Mouse (Mus musculus) ovary, adult 18-20 months (tissue): ENCODE data around the gene Sec24c.
"Not testable (repeated sequence)": the region's sequence is repeated elsewhere in the genome, so short reads cannot be mapped to it uniquely, and the experiment has no call there.

Experiments used
- DNase-seq: peaks from one replicate; pipeline ENCODE4 v3.0.0; 2022; ENCODE audit warnings: low spot score, mixed read lengths

The Sec24c gene

DNA sequence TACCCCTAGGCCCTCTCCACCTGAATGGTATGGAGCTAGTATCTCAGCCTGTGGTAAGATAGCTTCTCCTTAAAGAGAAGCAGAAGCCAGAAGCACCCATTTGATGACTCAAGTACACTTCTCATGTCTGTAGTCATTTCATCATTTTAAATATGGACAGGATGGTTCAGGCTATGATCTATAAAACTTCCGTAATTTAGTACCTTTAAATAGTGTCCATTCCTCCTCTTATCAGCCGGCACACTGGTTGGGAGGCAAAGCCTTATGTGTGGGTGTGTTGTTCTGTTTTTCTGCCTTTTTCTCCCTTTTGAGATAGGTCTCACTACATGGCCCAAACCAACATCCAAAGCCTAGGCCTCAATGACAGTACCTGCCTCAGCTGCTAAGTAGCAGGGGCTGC lies 24.4 kb downstream of the Sec24c start:
- DNase-seq = no peak

DNA sequence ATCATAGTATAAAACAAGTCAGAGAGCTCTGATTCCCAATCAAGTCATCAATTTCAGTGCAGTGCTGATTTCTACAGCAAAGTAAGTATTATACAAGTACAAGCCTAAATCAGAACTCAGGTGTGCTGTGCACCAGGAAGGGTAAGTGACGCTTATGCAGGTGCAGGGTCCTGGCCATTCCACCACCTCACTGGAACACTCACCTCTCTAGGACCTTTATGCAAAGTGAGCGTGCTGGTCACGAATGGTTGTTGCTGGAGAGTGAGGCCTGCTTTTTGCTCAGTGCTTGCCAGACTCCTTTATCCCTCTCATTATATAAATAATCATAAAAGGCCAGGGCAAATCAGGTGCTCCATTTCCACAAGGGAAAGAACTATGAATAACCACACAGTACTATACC lies 26.3 kb downstream of the Sec24c start:
- DNase-seq = no peak

DNA sequence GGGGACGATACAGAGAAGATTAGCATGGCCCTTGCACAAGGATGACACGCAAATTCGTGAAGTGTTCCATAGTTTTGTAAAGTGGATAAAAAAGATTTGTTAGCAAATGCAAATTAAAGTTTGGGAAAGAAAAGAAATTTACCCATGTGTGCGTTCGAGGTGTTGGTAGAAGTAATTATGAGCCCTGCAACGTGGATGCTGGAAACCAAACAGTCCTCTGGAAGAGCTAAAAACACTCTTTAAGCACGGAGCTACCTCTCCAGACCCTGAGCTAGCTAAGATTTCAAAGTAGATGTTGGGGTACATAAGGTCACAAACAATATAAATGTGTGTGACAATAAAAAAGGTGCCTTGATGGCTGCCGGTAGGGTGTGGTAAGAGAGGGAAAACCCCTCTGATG lies 27.4 kb downstream of the Sec24c start:
- DNase-seq = no peak

DNA sequence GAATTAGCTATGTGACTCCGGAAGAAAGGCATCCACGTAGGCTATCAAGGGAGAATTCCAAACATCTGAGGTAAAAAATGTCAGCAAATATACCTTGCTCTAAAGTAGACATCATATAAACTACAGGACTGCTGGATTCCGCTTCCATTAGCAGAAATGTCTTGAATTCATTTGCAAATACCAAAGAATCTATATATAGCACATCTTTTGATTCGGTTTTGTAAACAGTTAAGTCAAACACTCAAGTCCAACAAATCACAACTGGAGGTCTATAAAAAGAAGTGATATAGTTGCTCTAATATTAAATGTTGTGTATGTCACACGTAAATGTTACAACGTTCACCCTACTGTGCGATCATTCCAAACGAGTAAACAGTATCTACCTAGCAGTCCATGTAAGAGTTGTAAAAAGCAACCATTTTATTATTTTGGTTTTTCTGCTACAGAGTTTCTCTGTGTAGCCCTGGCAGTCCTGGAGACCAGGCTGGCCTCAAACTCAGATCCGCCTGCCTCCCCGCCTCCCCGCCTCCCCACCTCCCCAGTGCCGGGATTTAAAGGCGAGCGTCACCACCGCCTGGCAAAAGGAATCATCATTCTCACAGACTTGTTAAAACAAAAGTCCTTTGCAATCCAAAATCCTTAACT lies 28.1 kb downstream of the Sec24c start:
- DNase-seq = no peak

DNA sequence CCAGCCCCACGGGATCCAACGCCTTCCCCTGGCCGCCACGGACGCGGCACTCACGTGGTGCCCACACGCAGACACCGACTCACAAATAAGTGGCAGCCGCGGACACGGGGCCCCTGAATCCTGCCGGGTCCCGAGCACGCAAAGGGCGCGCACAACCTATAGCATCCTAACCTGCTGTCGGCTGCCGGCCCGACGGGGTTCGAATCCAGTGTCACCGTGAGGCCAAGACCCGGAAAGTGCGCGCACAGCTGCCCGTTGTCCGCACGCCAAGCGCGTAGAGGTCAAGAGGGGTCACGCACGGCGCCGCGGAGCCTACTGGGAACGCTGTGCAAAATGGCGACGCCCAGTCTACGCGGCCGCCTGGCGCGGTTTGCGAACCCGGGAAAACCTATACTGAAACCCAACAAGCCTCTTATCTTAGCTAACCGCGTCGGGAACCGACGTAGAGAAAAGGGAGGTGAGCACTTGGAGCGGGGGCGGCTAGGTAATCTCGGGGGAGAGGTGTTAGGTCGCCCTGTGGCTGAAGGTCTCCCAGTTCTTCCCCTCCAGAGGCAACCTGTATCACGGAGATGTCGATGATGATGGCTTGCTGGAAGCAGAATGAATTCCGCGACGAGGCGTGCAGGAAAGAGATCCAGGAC lies 28.8 kb downstream of the Sec24c start, which contains the start of gene Chchd1:
Gene Chchd1, plus strand, starts transcription at position 266 of the 641 bp plus-strand sequence.
- peak; percentile 76 for DNase-seq

DNA sequence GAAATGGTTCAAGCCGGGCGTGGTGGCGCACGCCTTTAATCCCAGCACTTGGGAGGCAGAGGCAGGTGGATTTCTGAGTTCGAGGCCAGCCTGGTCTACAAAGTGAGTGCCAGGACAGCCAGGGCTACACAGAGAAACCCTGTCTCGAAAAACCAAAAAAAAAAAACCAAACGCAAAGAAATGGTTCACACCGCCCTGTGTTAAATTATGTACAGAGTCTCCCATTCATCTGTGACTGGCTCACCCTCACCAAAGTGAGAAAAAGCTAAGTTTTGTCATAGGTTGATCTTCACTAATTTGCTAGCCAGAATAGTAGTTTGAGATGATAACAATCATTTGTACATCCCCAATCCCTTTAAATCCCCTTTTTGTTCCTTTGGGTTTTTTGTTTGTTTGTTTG lies 29.4 kb downstream of the Sec24c start:
- DNase-seq = not testable (repeated sequence)

DNA sequence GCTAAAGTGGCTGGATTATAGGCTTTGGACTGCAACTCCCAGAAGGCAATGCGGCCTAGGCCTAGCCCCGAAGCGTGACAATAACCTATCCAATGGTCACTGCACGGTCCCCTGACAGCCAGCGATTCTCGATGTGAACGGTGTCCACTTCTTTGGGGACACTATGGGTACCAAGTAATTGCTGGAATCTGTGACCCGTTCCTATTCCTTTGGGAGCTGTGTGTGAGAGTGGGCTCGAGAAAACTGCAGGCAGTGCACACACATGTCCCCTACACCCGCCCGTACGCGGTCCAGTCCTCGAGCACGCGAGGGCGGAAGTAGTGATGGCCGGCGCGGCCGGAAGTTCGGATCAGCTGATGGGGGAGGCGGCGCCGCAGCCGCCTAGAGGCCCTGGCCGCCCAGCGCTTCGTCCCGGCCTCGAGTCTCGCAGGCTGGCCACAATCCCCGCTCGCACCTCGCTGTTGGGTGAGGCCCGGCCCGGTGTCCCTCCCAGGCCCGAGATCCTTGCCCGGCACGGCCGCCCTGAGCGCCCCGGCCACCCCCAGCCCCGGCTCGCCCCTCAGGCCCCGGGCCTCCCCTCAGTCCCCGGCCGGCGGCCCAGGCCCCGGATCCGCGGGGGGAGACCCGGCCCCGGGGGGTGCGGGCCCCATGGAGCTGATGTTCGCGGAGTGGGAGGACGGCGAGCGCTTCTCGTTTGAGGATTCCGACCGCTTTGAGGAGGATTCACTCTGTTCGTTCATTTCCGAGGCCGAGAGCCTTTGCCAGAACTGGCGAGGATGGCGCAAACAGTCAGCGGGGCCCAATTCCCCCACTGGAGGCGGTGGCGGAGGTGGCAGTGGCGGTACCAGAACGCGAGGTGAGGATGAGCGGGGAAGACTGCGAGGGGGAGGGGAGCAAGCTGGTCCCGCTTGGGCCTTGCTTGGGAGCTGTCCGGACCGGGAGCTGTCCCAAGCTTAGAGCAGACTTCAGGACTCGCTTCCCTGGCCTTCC lies 33.4 kb downstream of the Sec24c start, which contains the start of gene Zswim8:
Gene Zswim8, plus strand, starts transcription at position 352 of the 990 bp plus-strand sequence.
- DNase-seq = peak; percentile 80

DNA sequence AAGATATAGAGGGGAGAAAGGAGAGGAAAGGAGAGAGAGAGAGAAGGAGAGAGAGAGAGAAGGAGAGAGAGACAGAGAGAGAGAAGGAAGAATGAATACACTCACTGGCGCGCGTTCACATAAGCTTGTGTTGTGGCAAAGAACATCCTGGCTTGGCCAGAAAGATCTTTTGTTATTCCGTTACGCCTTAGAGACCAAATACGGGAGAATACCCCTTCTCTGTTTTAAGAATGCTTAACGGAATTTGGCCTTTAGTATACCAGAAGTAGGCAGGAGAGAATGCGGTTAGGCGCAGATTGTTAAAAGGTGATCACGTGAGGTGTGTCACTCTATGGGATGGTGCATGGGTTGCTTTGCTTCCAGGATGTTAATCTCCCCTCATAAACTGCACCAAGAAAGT lies 34.1 kb downstream of the Sec24c start:
- DNase-seq = no peak

DNA sequence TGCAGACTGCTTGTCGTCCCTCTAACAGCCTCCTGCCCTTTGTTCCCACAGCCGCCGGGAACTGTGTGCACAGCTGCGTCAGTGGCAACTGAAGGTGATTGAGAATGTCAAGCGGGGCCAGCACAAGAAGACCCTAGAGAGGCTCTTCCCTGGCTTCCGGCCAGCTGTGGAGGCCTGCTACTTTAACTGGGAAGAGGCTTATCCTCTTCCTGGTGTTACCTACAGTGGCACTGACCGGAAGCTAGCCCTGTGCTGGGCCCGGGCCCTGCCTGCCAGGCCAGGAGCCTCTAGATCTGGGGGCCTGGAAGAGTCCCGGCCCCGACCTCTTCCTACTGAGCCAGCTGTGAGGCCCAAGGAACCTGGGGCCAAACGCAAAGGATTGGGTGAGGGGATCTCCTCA lies 39.7 kb downstream of the Sec24c start:
- no peak for DNase-seq

DNA sequence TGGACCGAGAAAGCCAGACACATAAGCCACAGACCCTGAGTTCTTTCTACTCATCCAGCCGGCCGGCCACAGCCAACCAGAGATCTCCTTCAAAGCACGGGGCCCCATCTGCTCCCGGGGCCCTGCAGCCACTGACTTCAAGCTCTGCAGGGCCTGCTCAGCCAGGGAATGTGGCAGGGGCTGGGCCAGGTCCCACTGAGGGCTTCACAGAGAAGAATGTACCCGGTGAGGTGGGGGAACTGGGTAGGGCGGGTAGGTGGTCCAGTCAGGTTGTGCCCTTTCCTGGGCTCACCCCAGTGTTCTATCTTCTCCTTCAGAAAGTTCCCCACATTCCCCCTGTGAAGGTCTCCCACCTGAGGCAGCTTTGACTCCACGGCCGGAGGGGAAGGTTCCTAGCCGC lies 44.3 kb downstream of the Sec24c start:
- no peak for DNase-seq

DNA sequence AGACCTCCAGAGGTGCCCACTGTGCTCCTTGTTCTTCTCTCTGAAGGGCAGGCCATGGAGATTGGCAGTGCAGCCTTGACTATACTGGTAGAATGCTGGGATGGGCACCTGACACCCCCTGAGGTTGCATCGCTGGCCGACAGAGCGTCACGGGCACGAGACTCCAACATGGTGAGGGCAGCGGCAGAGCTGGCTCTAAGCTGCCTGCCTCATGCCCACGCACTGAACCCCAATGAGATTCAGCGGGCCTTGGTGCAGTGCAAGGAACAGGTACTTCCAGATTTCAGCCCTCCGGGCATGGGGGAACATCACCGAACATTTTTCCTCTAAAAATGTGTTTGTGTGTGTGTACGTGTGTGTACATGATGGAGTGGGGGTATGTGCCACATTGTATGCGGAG lies 45.7 kb downstream of the Sec24c start:
- DNase-seq = no peak

DNA sequence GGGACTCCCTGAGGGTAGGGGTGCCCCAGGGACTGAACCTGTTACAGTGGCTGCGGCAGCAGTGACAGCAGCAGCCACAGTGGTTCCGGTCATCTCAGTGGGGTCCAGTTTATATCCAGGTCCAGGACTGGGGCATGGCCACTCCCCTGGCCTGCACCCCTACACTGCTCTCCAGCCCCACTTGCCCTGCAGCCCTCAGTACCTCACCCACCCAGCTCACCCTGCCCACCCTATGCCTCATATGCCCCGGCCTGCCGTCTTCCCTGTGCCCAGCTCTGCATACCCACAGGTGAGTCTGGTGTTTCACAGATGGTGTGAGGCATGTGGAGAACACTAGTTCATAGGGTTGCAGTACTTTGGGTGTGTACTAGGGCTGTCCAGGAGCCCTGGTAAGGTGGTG lies 47.3 kb downstream of the Sec24c start:
- no peak for DNase-seq

DNA sequence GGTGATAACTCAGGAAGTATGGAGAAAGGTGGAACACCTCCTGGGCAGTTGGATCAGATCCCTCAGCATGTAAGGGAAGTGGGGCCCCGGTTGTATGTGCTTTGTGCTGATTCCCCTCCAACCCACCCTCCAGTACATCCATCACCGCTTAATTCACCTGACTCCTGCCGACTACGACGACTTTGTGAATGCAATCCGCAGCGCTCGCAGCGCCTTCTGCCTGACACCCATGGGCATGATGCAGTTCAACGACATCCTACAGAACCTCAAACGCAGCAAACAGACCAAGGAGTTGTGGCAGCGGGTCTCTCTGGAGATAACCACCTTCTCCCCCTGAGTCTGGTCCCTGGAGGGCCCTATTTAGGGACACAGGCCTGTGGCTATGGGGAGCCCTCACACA lies 48.9 kb downstream of the Sec24c start:
- DNase-seq = no peak

DNA sequence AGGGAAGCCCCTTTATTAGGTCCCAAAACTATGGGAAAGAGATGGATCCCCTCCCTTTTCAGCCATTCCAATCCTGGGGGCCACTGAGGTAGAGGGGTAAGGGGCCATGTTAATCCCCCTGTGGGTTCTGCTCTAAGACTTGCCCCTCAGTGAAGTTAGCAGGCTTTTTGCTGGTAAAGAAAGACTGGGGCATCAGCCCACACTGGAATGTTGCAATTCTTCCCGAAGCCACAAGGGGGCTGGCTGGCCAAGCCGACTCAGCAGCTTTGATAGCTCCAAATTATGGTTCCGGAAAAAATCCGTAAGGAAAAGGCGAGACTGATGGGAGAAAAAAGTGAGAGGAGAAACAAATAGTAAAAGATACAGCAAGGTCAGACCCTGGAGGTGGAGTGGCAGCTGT lies 49.9 kb downstream of the Sec24c start:
- no peak for DNase-seq

DNA sequence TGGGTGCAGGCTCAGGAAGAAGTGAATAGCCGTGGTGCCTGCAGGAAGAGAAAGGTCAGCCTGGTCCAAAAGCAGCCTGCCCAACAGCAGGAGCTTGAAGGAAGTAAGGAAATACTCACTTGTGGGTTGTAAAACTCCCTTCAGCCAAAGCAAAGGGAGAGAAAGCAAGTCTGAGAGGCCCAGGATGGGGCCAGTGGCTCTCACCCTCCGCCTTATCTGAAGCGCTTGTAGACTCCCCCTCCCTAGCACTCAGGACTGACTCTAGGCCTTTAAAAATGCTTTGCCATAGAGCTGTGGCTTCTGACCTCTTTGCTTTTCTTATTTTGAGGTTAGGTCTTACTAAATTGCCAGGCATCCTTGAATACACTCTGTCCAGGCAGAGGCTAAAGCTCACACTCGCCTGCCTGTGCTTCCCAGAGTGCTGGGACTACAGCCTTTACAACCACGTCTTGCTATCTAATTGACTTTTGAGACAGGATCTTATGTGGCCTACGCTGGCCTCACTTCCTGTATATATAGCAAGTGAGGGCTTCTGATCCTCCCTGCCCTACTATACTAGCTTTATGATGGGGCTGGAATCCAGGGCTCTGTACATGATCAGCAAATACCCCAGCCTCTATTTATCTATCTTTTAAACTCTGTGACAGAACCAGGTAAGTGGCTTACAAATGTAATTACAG lies 51.7 kb downstream of the Sec24c start:
- no peak for DNase-seq

DNA sequence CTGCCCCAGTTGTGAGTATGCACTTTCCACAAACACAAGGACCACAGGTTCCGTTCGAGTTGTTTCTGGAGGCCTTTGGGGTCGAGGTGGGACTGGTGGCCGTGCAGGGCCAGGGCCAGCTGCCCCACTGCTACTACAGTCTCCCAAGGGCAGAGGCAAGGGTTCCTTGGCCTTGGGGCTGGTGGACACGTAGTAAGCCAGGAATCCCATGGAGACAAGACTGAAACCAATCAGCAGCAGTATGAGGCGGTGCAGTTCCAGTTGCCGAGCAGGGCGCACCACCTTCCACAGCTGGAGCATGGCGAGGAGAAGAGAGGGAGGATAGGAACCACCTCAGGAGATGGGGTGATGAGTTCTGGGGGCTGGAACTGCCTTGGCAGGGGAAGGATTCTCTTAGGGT lies 55.8 kb downstream of the Sec24c start:
- peak; percentile 52 for DNase-seq

DNA sequence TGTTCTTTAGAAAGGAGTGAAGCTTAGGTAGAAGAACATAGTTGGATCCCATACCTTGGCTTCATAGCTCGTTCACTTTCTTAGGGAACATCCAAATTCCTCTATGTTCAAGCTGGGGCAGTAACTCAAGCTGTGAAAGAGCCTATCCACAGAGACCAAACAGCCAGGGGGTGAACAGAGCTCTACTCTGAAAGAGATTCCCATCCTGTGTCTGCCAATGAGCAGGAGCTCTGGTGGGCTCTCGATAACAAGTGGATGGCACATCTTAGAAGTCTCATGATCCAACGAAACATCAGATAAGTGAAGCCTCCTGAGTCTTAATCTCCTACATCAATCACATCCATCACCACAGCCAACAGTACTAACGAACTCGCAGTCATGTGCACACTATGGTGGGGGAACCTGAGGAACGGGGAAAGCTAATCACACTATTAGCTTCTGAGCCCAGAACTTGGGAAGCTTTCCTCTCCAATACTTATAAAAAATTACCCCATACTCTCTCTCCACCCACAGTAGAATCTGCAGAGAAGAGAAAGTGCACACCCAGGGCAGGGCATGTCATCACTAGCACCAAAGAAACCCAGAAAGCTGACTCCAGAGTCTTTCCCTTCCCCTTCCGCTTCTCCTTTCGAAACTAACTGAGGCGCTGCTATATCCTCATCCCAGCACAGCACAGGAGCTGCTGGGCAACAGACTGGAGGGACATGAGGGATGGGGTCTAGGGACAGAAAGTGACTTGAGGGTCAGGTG lies 56.9 kb downstream of the Sec24c start:
- no peak for DNase-seq

DNA sequence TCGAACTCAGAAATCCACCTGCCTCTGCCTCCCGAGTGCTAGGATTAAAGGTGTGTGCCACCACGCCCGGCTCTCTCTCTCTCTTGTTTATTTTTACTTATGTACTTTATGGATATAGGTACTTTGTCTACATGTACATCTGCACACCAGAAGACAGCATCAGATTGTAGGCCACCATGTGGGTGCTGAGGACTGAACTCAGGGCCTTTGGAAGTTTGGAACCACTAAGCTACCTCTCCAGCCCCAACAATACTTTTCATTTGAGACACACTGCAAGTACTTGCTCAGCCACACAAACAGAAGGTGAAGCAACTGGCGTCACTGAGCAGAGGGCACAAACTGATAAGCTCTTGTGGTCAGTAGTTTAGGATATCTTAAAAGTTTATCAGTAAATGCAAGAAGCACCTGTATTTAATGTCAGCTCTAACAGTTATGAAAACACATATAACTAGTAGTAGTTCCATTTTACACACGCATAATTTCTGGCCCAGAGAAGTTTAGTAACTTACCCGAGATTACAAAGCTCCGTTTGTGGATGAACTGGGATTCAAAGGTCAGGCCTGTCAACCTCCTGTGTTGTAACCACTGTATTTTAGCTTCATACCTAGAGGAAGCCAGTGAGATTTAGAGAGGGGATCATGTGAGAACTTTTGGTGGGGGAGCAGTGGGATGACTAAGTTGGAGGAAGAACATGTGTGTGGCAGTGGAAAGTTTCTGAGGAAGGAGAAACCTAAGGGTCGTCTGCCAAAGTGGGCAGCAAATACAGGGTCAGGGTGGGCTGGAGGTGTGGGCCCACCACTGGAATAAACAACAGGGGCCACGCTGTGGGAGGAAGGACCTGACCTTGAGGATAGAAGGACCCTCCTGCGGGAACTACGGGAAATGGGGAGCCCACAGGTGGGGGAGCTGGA lies 59.2 kb downstream of the Sec24c start:
- no peak for DNase-seq

DNA sequence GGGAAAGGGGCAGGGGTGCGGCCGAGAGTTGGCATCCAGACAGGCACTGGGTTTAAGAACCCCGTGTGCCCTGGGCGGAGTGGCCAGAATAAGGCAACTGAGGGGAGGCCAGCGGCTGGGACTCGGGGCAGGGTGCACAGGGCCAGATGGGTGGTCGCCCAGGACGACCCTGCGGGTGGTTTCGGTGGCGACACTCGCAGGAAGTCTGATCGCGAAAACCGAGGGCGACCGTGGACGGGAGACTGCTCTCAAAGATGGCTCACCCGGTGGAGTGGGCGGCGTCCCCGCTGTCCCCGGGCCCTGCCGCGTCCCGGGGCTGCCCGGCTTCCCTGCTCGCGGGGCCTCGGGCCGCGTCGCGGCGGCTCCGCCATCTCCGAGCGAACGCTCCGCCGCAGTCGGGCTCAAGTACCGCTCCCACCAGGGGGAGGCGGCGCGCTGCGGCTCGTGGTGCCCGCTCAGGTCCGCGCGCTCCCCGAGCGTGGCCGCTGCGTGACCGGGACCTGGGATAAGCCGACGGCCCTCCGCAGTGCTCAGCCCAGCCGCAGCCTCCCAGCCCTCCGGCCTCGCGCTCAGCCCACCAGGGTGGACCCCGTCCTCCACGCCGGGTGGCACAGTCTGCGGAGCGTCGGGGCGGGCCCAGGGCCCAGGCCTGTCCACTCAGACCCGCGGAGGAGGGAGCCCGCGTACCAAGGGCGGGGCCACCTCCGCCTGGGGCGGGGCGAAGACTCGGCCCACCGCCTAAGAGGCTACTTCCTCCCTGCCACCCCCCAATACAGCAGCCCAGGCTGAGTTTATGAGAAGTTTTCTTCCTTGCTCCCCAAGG lies 60.1 kb downstream of the Sec24c start, which contains the start of gene Ndst2:
Gene Ndst2, minus strand, starts transcription at position 611 of the 823 bp plus-strand sequence.
- DNase-seq = peak; percentile 82
